Mouse (Mus musculus) adrenal gland, postnatal 14 days (tissue): ENCODE measurements around the gene Mdk. TPM values are rescaled to one million over a fixed set of nuclear protein-coding genes. Genes with fewer than 3 reads are reported as not detected.

Experiments
- DNase-seq: peaks from one replicate; pipeline ENCODE4 v3.0.0; 2021; ENCODE audit warnings: mixed read lengths
- total RNA-seq: library from RNA; stranded (reverse); gene quantifications from 2 replicates; pipeline ENCODE4 v1.2.3, GENCODE M21; 2021

Gene Mdk
- total RNA-seq, 1 experiment from 2014 or later: 14.6 TPM

GRCm38 (mm10) chr2:91932737-91933350, 747 bp upstream of the Mdk start:
- no peak for DNase-seq

GRCm38 (mm10) chr2:91931328-91932159, 553 bp downstream of the Mdk start:
- peak; percentile 58 for DNase-seq

- DNase-seq: no peak
These were observed 1.3 kb downstream of the Mdk start for GRCm38 (mm10) chr2:91930761-91931291.

GRCm38 (mm10) chr2:91929936-91930335, 2.2 kb downstream of the Mdk start:
- peak; percentile 84 for DNase-seq

- no peak for DNase-seq
These were observed 2.6 kb downstream of the Mdk start for GRCm38 (mm10) chr2:91929455-91929854.

- no peak for DNase-seq
These were observed 3.4 kb downstream of the Mdk start for GRCm38 (mm10) chr2:91928534-91929350.

- DNase-seq: peak; percentile 92
These were observed 4.1 kb downstream of the Mdk start for GRCm38 (mm10) chr2:91927826-91928533.

- DNase-seq: no peak
These were observed 5.1 kb downstream of the Mdk start, which contains the start of gene Chrm4 for GRCm38 (mm10) chr2:91926949-91927348. Gene Chrm4, plus strand, starts transcription at chr2:91927249.

- DNase-seq: no peak
These were observed 6.7 kb downstream of the Mdk start for GRCm38 (mm10) chr2:91925442-91925841.

- no peak for DNase-seq
These were observed 7.4 kb downstream of the Mdk start for GRCm38 (mm10) chr2:91924726-91925125.

- DNase-seq: peak; percentile 90
These were observed 8.4 kb downstream of the Mdk start for GRCm38 (mm10) chr2:91923415-91924337.

GRCm38 (mm10) chr2:91922586-91923414, 9.3 kb downstream of the Mdk start:
- no peak for DNase-seq

GRCm38 (mm10) chr2:91921790-91922570, 10.1 kb downstream of the Mdk start:
- peak; percentile 77 for DNase-seq

GRCm38 (mm10) chr2:91921181-91921789, 10.8 kb downstream of the Mdk start:
- DNase-seq: peak; percentile 91

- DNase-seq: no peak
These were observed 12.0 kb downstream of the Mdk start for GRCm38 (mm10) chr2:91920130-91920529.

GRCm38 (mm10) chr2:91917096-91917495, 15.0 kb downstream of the Mdk start:
- no peak for DNase-seq

GRCm38 (mm10) chr2:91916346-91916977, 15.6 kb downstream of the Mdk start:
- DNase-seq: no peak
